In the genomic region with DNA sequence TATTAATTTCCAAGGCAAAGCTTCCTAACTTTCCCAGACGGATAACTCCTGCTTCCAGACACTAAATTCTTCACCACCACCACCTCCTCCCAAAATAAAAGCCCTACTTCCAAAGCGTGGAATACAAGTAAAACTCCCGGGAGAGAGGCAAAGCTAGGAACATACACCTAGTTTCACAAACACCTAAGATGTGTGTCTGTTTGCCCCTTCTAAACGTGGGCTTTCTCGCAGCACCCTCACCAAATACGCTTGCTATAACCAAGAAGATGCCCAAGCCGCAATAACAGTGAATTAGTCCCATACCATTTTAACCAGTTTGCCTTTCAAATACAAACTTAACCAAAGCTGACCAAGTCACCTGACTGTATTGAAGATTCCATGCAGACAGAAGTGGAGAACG, we compare ENCODE assay signal across 8 mouse cellular contexts. TPM values are rescaled to one million over a fixed set of nuclear protein-coding genes. Genes with fewer than 3 reads are reported as not detected.
DNase-seq lines count a peak whose midpoint lies in the region; ATAC-seq lines count a peak whose summit lies in the region.

No protein-coding gene starts in this region.

- H3K4me3 ChIP-seq in brown adipose tissue, adult 24 weeks (ENCODE audit: insufficient read depth, low read depth, low read length), result peak overlapping the region; percentile 61
- H3K4me3 ChIP-seq in hindbrain, embryonic 13.5 days, result peak overlapping the region; percentile 94
- H3K4me3 ChIP-seq in midbrain, embryonic 13.5 days (replicated peaks), result peak overlapping the region; percentile 89

- H3K27me3 ChIP-seq in hindbrain, embryonic 13.5 days, result 0 out of 2 replicates have a peak, but pooled peaks cover 3% of the 10 kb centered on the region
- peaks cover 9% of the 10 kb centered on the region for H3K27me3 ChIP-seq in midbrain, embryonic 13.5 days

- no peaks in the 10 kb centered on the region for H3K36me3 ChIP-seq in hindbrain, embryonic 13.5 days
- no peaks in the 10 kb centered on the region for H3K36me3 ChIP-seq in midbrain, embryonic 13.5 days

- ATAC-seq in hindbrain, embryonic 13.5 days (ENCODE audit: low FRiP score), result no peak
- no peak for ATAC-seq in midbrain, embryonic 13.5 days

- H3K9me3 ChIP-seq in hindbrain, embryonic 13.5 days, result no peaks in the 10 kb centered on the region
- H3K9me3 ChIP-seq in midbrain, embryonic 13.5 days, result no peaks in the 10 kb centered on the region

- H3K4me2 ChIP-seq in hindbrain, embryonic 13.5 days, result peak overlapping the region; percentile 88
- H3K4me2 ChIP-seq in midbrain, embryonic 13.5 days (replicated peaks), result peak overlapping the region; percentile 78

- no peak overlapping the region for H3K27ac ChIP-seq in brown adipose tissue, adult 24 weeks (replicated peaks; ENCODE audit: low read depth, low read length)
- no peak overlapping the region; the same call in 1 of the 2 replicates for H3K27ac ChIP-seq in hindbrain, embryonic 13.5 days
- no peak overlapping the region for H3K27ac ChIP-seq in midbrain, embryonic 13.5 days

- no peaks in the 10 kb centered on the region for H3K4me1 ChIP-seq in brown adipose tissue, adult 24 weeks (ENCODE audit: control insufficient read depth, insufficient read depth, insufficient read length, low read length)
- H3K4me1 ChIP-seq in hindbrain, embryonic 13.5 days (replicated peaks), result peaks cover 52% of the 10 kb centered on the region
- H3K4me1 ChIP-seq in midbrain, embryonic 13.5 days (replicated peaks), result peaks cover 54% of the 10 kb centered on the region

- peak overlapping the region; percentile 99 for H3K9ac ChIP-seq in hindbrain, embryonic 13.5 days
- peak overlapping the region; percentile 98 for H3K9ac ChIP-seq in midbrain, embryonic 13.5 days (replicated peaks)

- peak; percentile 35 for DNase-seq in embryo, embryonic 10.5 days (ENCODE audit: low spot score)
- no peak for DNase-seq in embryo, embryonic 10 days (ENCODE audit: low spot score)
- no peak for DNase-seq in adrenal gland, adult 18-20 months (ENCODE audit: low spot score in 2 of 2)
- no peak for DNase-seq in cerebellum, adult 11 months
- DNase-seq in thymus, adult 18-20 months, result no peak

- WGBS in hindbrain, embryonic 13.5 days, result 5% methylated on average over 8 of the region's 8 CpGs
- WGBS in midbrain, embryonic 13.5 days, result 2% methylated on average over 8 of the region's 8 CpGs

RNA-seq across cellular contexts. Expression of gene Sobp, which starts 1.8 kb away (rescaled TPM):
- polyA plus RNA-seq in brown adipose tissue, adult 24 weeks (2012; ENCODE audit: insufficient read depth, insufficient read length, missing spikeins), result 0.54 and 0.95 TPM in 2 replicates
- polyA plus RNA-seq in hindbrain, embryonic 13.5 days (2015; fragmentation: Nextera tagmentation; extraction: Ambion mirVana), result 12.2 and 13.2 TPM in 2 replicates
- polyA plus RNA-seq in midbrain, embryonic 13.5 days (2015; fragmentation: Nextera tagmentation; extraction: Ambion mirVana), result 13.6 and 15.6 TPM in 2 replicates
- 1 to 10 TPM; 2.4 to 3.9 TPM for total RNA-seq in adrenal gland, adult 18-20 months (2021)

RNA-seq across cellular contexts. Expression of gene 9030612E09Rik, which starts 1.9 kb away (rescaled TPM):
- polyA plus RNA-seq in brown adipose tissue, adult 24 weeks (2012; ENCODE audit: insufficient read depth, insufficient read length, missing spikeins), result not detected in 2 replicates
- polyA plus RNA-seq in hindbrain, embryonic 13.5 days (2015; fragmentation: Nextera tagmentation; extraction: Ambion mirVana), result 2.7 and 2.8 TPM in 2 replicates
- 2.8 and 3.3 TPM in 2 replicates for polyA plus RNA-seq in midbrain, embryonic 13.5 days (2015; fragmentation: Nextera tagmentation; extraction: Ambion mirVana)
- under 1 TPM; 0.20 to 0.32 TPM for total RNA-seq in adrenal gland, adult 18-20 months (2021)

RNA-seq across cellular contexts. Expression of gene Pdss2, which starts 48.7 kb away (rescaled TPM):
- 16.7 and 22.1 TPM in 2 replicates for polyA plus RNA-seq in brown adipose tissue, adult 24 weeks (2012; ENCODE audit: insufficient read depth, insufficient read length, missing spikeins)
- 16.0 and 17.4 TPM in 2 replicates for polyA plus RNA-seq in hindbrain, embryonic 13.5 days (2015; fragmentation: Nextera tagmentation; extraction: Ambion mirVana)
- 17.8 TPM in 2 replicates for polyA plus RNA-seq in midbrain, embryonic 13.5 days (2015; fragmentation: Nextera tagmentation; extraction: Ambion mirVana)
- total RNA-seq in adrenal gland, adult 18-20 months (2021), result 10 to 100 TPM; 17.9 to 20.5 TPM
